Mouse (Mus musculus): ENCODE measurements around the gene Prss23.

- TF ChIP-seq CTCF (IDR thresholded peaks at IDR 0.05; ENCODE audit: low read depth, low read length) (no peak), POLR2A (IDR thresholded peaks at IDR 0.05; ENCODE audit: borderline replicate concordance, low read depth, low read length) (no peak)
These were observed 48.5 kb downstream of the Prss23 start for GRCm38 (mm10) chr7:89478490-89478889.
